Mouse (Mus musculus): ENCODE measurements at regions not wholly inside any gene's neighbourhood (a gene's known extent, or its start where the extent isn't known, plus 50 kb on each side); places are given as distances from the start of the nearest gene placed in this dataset.

DNA sequence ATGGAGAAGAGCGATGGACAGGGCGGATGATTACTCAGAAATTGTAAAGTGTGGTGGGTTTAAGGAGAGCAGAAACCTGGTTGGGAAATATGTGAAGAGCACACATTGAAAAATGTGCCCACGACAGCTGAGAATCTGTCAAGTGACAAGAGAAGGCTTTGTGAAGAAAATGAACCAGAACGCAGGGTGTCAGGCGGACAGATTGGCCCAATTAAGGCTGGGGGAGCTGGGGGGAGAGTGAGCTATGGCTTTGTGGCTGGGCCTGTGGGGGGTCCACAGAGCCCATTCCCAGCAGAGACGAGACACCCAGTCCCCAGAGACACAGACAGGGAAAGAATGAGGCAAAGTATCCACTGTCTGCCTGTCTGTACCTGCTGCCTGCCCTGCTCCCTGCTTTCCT, 153.3 kb downstream of the Shq1 start:
- no peak for ATAC-seq (replicated peaks; ENCODE audit: insufficient number of reproducible peaks, low FRiP score, low TSS enrichment)
- Histone ChIP-seq H3K36me3 (ENCODE audit: control insufficient read depth, insufficient read depth, low read length) (no peaks in the 10 kb centered on the region), H3K9me3 (replicated peaks; ENCODE audit: control insufficient read depth, low read length) (no peaks in the 10 kb centered on the region), H3K4me1 (ENCODE audit: control insufficient read depth, insufficient read depth, low read length) (no peaks in the 10 kb centered on the region), H3K27me3 (ENCODE audit: control insufficient read depth, insufficient read depth, low read length) (peaks cover 24% of the 10 kb centered on the region), H3K9ac (ENCODE audit: low read depth, low read length) (no peak overlapping the region), H3K27ac (ENCODE audit: low read depth, low read length) (no peak overlapping the region), H3K4me3 (ENCODE audit: low read depth, low read length) (no peak overlapping the region), H3K4me2 (no peak overlapping the region)
- WGBS (ENCODE audit: insufficient replicate concordance), result 69% methylated on average over 6 of the region's 6 CpGs

DNA sequence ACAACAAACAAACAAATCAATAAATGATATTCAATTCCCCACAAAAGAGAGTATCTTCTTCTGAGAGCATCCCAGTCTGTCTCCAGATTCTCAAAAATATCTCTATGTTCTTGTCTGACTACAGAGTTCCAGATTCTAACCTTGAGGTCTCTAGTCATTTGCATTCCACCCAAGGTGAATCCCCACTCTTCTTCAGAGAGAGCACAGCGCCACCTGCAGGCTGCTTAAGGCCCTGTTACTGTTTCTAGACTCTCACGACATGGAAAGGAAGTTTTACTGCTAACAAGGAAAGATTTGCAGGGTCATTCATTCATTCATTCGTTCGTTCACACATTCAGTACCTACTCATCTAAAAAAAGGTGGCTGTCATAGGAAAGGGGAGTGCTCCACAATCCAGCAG, 158.3 kb downstream of the Shq1 start:
- Histone ChIP-seq H3K9me3 (replicated peaks; ENCODE audit: control insufficient read depth, low read length) (no peaks in the 10 kb centered on the region), H3K27me3 (ENCODE audit: control insufficient read depth, insufficient read depth, low read length) (peaks cover 12% of the 10 kb centered on the region; the same call in 1 of the 2 replicates), H3K4me1 (ENCODE audit: control insufficient read depth, insufficient read depth, low read length) (no peaks in the 10 kb centered on the region), H3K4me3 (ENCODE audit: low read depth, low read length) (no peak overlapping the region), H3K27ac (ENCODE audit: low read depth, low read length) (no peak overlapping the region), H3K9ac (ENCODE audit: low read depth, low read length) (no peak overlapping the region), H3K4me2 (no peak overlapping the region), H3K36me3 (ENCODE audit: control insufficient read depth, insufficient read depth, low read length) (no peaks in the 10 kb centered on the region)
- ATAC-seq (replicated peaks; ENCODE audit: insufficient number of reproducible peaks, low FRiP score, low TSS enrichment), result no peak
- WGBS (ENCODE audit: insufficient replicate concordance), result 45% methylated on average over 4 of the region's 4 CpGs

DNA sequence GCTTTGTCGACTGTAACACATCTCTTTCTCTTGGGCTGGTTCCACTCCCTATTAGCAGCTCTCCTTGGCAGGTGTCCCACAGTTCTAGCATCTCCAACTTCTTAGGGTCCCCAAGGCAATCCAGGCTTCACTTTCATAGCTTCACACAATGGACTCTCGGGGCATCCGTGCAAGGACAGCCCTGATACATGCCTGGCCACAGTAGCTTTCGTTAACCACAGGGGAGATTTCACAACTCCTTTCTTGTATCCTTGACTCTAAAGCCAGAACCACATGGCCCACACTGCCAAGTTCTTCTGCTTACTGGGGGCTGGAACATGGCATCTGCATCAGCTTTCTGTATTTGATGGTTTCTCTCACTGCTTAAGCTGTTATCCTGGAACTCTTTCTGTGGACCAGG, 160.3 kb downstream of the Shq1 start:
- ATAC-seq (replicated peaks; ENCODE audit: insufficient number of reproducible peaks, low FRiP score, low TSS enrichment), result no peak
- 74% methylated on average over 4 of the region's 4 CpGs for WGBS (ENCODE audit: insufficient replicate concordance)

DNA sequence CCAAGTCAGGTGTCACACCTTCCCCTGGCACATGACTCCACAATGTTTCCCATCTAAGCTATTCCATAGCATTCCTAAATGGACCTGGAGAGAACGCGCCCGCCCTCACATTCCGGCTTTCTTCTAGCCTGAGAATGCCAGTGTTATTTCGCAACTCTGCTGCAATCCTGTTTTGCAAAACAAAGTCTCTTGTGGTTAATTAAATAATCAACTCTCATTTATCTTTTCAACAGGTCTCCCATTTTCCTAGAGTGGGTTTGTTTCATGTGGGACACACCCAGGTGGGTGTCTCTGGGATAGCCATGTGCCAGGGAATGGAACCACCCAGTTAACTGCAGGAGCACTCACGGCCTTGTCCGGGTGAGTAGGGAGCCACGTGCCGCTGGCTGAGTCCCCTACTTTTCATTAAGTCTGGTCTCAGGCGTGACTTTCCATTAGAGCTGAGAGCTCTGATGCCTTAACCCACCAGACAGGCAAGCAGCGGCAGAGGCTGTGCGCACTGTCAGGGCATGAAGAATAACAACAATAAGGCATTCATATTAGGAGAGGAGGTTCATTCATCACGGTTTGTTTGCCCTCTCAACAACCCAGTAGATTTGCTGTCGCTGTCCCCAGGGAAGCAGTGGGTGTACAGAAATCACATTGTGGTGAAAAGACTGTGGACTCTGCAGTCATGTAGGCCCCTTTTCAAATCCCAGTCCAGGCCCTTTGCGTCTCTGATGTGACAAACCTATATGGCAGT, 165.3 kb downstream of the Shq1 start:
- no peak for ATAC-seq (replicated peaks; ENCODE audit: insufficient number of reproducible peaks, low FRiP score, low TSS enrichment)
- no peaks in the 10 kb centered on the region for H3K4me1 ChIP-seq (ENCODE audit: control insufficient read depth, insufficient read depth, low read length)
- H3K9me3 ChIP-seq (replicated peaks; ENCODE audit: control insufficient read depth, low read length), result no peaks in the 10 kb centered on the region
- H3K27me3 ChIP-seq (ENCODE audit: control insufficient read depth, insufficient read depth, low read length), result no peaks in the 10 kb centered on the region; the same call in 1 of the 2 replicates
- H3K27ac ChIP-seq (ENCODE audit: low read depth, low read length), result no peak overlapping the region
- H3K4me3 ChIP-seq (ENCODE audit: low read depth, low read length), result no peak overlapping the region
- H3K9ac ChIP-seq (ENCODE audit: low read depth, low read length), result no peak overlapping the region
- H3K4me2 ChIP-seq, result no peak overlapping the region
- 80% methylated on average over 15 of the region's 15 CpGs for WGBS (ENCODE audit: insufficient replicate concordance)
- no peaks in the 10 kb centered on the region for H3K36me3 ChIP-seq (ENCODE audit: control insufficient read depth, insufficient read depth, low read length)

More for the DNA sequence above, 160.3 kb downstream of the Shq1 start:
- Histone ChIP-seq H3K9me3 (replicated peaks; ENCODE audit: control insufficient read depth, low read length) (no peaks in the 10 kb centered on the region), H3K27ac (ENCODE audit: low read depth, low read length) (no peak overlapping the region), H3K27me3 (ENCODE audit: control insufficient read depth, insufficient read depth, low read length) (peaks cover 6% of the 10 kb centered on the region; the same call in 1 of the 2 replicates), H3K4me3 (ENCODE audit: low read depth, low read length) (no peak overlapping the region), H3K36me3 (ENCODE audit: control insufficient read depth, insufficient read depth, low read length) (no peaks in the 10 kb centered on the region), H3K4me2 (no peak overlapping the region), H3K9ac (ENCODE audit: low read depth, low read length) (no peak overlapping the region), H3K4me1 (ENCODE audit: control insufficient read depth, insufficient read depth, low read length) (no peaks in the 10 kb centered on the region)

- no peak overlapping the region for H3K4me2 ChIP-seq
- no peaks in the 10 kb centered on the region for H3K36me3 ChIP-seq (ENCODE audit: control insufficient read depth, insufficient read depth, low read length)
- no peak for ATAC-seq (replicated peaks; ENCODE audit: insufficient number of reproducible peaks, low FRiP score, low TSS enrichment)
- no peaks in the 10 kb centered on the region; the same call in 1 of the 2 replicates for H3K27me3 ChIP-seq (ENCODE audit: control insufficient read depth, insufficient read depth, low read length)
- H3K4me1 ChIP-seq (ENCODE audit: control insufficient read depth, insufficient read depth, low read length), result peaks cover 5% of the 10 kb centered on the region
- no peak overlapping the region for H3K27ac ChIP-seq (ENCODE audit: low read depth, low read length)
- WGBS (ENCODE audit: insufficient replicate concordance), result 58% methylated on average over 14 of the region's 14 CpGs
- no peaks in the 10 kb centered on the region for H3K9me3 ChIP-seq (replicated peaks; ENCODE audit: control insufficient read depth, low read length)
- H3K4me3 ChIP-seq (ENCODE audit: low read depth, low read length), result no peak overlapping the region
- H3K9ac ChIP-seq (ENCODE audit: low read depth, low read length), result no peak overlapping the region
Measured at GRCm38 (mm10) chr6:100502961-100503782, 167.8 kb downstream of the Shq1 start.

DNA sequence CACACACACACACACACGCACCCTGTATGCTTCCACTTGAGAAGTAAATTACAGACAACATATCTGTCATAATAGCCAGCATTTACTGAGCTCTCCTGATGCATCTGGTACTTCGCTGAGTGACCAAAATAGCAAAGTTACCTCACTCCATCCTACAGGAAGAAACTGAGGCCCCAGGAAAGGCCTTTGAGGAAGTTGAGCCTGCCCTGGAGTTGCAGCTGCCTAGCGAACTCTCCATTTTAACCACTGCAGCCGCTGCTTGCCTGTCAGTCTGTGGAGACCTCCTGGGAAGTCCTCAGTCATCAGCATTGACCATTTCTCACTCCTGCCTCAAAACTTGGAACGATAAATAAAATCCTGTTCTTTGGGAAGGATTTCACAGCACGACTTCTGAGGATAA, 168.8 kb downstream of the Shq1 start:
- Histone ChIP-seq H3K4me1 (ENCODE audit: control insufficient read depth, insufficient read depth, low read length) (peaks cover 5% of the 10 kb centered on the region), H3K27me3 (ENCODE audit: control insufficient read depth, insufficient read depth, low read length) (no peaks in the 10 kb centered on the region), H3K4me3 (ENCODE audit: low read depth, low read length) (no peak overlapping the region), H3K9ac (ENCODE audit: low read depth, low read length) (no peak overlapping the region), H3K36me3 (ENCODE audit: control insufficient read depth, insufficient read depth, low read length) (no peaks in the 10 kb centered on the region), H3K4me2 (no peak overlapping the region), H3K9me3 (replicated peaks; ENCODE audit: control insufficient read depth, low read length) (no peaks in the 10 kb centered on the region), H3K27ac (ENCODE audit: low read depth, low read length) (no peak overlapping the region)
- 38% methylated on average over 6 of the region's 6 CpGs for WGBS (ENCODE audit: insufficient replicate concordance)
- ATAC-seq (replicated peaks; ENCODE audit: insufficient number of reproducible peaks, low FRiP score, low TSS enrichment), result no peak

- Histone ChIP-seq H3K4me1 (ENCODE audit: control insufficient read depth, insufficient read depth, low read length) (peaks cover 5% of the 10 kb centered on the region), H3K4me2 (no peak overlapping the region), H3K36me3 (ENCODE audit: control insufficient read depth, insufficient read depth, low read length) (no peaks in the 10 kb centered on the region), H3K9ac (ENCODE audit: low read depth, low read length) (no peak overlapping the region), H3K27ac (ENCODE audit: low read depth, low read length) (no peak overlapping the region), H3K27me3 (ENCODE audit: control insufficient read depth, insufficient read depth, low read length) (no peaks in the 10 kb centered on the region), H3K9me3 (replicated peaks; ENCODE audit: control insufficient read depth, low read length) (no peaks in the 10 kb centered on the region), H3K4me3 (ENCODE audit: low read depth, low read length) (no peak overlapping the region)
- 49% methylated on average over 2 of the region's 2 CpGs for WGBS (ENCODE audit: insufficient replicate concordance)
- ATAC-seq (replicated peaks; ENCODE audit: insufficient number of reproducible peaks, low FRiP score, low TSS enrichment), result no peak
Measured at GRCm38 (mm10) chr6:100500741-100501140, 170.2 kb downstream of the Shq1 start.

DNA sequence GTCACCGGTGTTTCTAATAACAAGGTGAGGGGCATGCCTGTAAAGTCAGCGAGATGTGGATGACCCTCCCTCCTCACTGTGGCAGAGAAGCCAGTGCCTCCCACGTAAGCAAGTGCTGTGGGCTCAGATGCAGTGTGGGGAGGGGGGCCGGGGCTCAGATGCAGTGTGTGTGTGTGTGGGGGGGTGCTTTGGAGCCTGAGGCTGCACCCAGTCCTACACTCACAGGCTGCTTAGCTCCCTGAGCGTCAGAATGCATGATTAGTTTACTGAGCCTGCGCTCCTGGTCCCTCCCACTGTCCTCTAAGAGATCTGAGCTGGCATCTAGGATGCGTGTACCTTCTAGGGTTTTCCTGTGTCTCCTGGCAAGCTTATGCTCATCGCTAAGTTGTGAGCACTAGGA, 170.9 kb downstream of the Shq1 start:
- Histone ChIP-seq H3K4me1 (ENCODE audit: control insufficient read depth, insufficient read depth, low read length) (peaks cover 5% of the 10 kb centered on the region), H3K27me3 (ENCODE audit: control insufficient read depth, insufficient read depth, low read length) (no peaks in the 10 kb centered on the region), H3K9me3 (replicated peaks; ENCODE audit: control insufficient read depth, low read length) (no peaks in the 10 kb centered on the region), H3K9ac (ENCODE audit: low read depth, low read length) (no peak overlapping the region), H3K36me3 (ENCODE audit: control insufficient read depth, insufficient read depth, low read length) (no peaks in the 10 kb centered on the region), H3K4me3 (ENCODE audit: low read depth, low read length) (no peak overlapping the region), H3K27ac (ENCODE audit: low read depth, low read length) (no peak overlapping the region), H3K4me2 (no peak overlapping the region)
- WGBS (ENCODE audit: insufficient replicate concordance), result 68% methylated on average over 8 of the region's 8 CpGs
- ATAC-seq (replicated peaks; ENCODE audit: insufficient number of reproducible peaks, low FRiP score, low TSS enrichment), result no peak
